Mouse (Mus musculus) hindbrain, postnatal 0 days (tissue): ENCODE data around the gene Rapgef4. TPM values are rescaled to one million over a fixed set of nuclear protein-coding genes. Genes with fewer than 3 reads are reported as not detected.
A peak's percentile ranks its signal among the peaks of the same experiment; 100 is the strongest.

ENCODE experiments used
- ATAC-seq: fragments of 200-750 bp; cut with Nextera tagmentation; 2 replicates; pipeline ENCODE4 v1.8.0; 2017; ENCODE audit warnings: mild to moderate bottlenecking, moderate TSS enrichment, moderate library complexity
- DNase-seq: peaks from one replicate; pipeline ENCODE4 v3.0.0-alpha.2; 2015; ENCODE audit warnings: low spot score
- H3K27ac ChIP-seq: fragments of 300-500 bp; sonication (generic); 2 replicates; pipeline ENCODE4 v1.5.1; 2014; ENCODE audit warnings: mild to moderate bottlenecking
- H3K27me3 ChIP-seq: fragments of 300-500 bp; sonication (generic); 2 replicates; pipeline ENCODE4 v1.6.1; 2014; ENCODE audit warnings: low read length, mixed read lengths; ENCODE audit not compliant: insufficient read depth
- H3K36me3 ChIP-seq: fragments of 300-500 bp; sonication (generic); 2 replicates; pipeline ENCODE4 v1.6.1; 2014; ENCODE audit warnings: low read length, mixed read lengths; ENCODE audit not compliant: insufficient read depth
- H3K4me1 ChIP-seq: fragments of 300-500 bp; sonication (generic); 2 replicates; pipeline ENCODE4 v1.6.1; 2014; ENCODE audit warnings: antibody characterized with exemption, low read length, mixed read lengths; ENCODE audit not compliant: insufficient read depth
- H3K4me2 ChIP-seq: fragments of 300-500 bp; sonication (generic); 2 replicates; pipeline ENCODE4 v1.6.1; 2014; ENCODE audit warnings: low read depth, mild to moderate bottlenecking, low read length, moderate library complexity, mixed read lengths
- H3K4me3 ChIP-seq: fragments of 300-500 bp; sonication (generic); 2 replicates; pipeline ENCODE4 v1.5.1; 2014; ENCODE audit warnings: low read length
- H3K9ac ChIP-seq: fragments of 300-500 bp; sonication (generic); replicated peaks from 2 replicates; pipeline ENCODE4 v1.6.1; 2014; ENCODE audit warnings: mild to moderate bottlenecking, low read length, moderate library complexity, mixed read lengths
- H3K9me3 ChIP-seq: fragments of 300-500 bp; sonication (generic); 2 replicates; pipeline ENCODE4 v1.6.1; 2016; ENCODE audit warnings: low read length, mixed read lengths
- CTCF ChIP-seq: IDR thresholded peaks from 2 replicates; pipeline ENCODE4 v1.5.1; 2016; ENCODE audit warnings: antibody characterized with exemption, control low read depth, low read depth
- WGBS: fragments of 180-500 bp; shearing (Covaris S2); extraction: QIAGEN DNeasy Blood & Tissue Kit; methylation state at CpG from one replicate; pipeline ENCODE4 v1.1.7; 2014; 5-methylcytosine and 5-hydroxymethylcytosine counted together
- polyA plus RNA-seq: library from polyadenylated mRNA; unstranded; fragments of >200 nt; fragmentation: Nextera tagmentation; extraction: Ambion mirVana; gene quantifications from 2 replicates; pipeline ENCODE4 v1.2.1, GENCODE M21; 2015
- total RNA-seq: library from RNA; depleted of rRNA; stranded (reverse); fragments of >200 nt; gene quantifications from 2 replicates; pipeline ENCODE4 v1.2.3, GENCODE M21; 2014

The Rapgef4 gene
- total and polyA plus RNA-seq, 2 experiments from 2014 or later: 47.3 to 104 TPM

GRCm38 (mm10) chr2:72239993-72240392 is 259.0 kb downstream of the Rapgef4 start:
- 51% methylated on average over 7 of the region's 7 CpGs for WGBS
- 0 out of 2 replicates have a peak, but pooled peaks have one; percentile 27 for ATAC-seq
- no peak for DNase-seq

DNA sequence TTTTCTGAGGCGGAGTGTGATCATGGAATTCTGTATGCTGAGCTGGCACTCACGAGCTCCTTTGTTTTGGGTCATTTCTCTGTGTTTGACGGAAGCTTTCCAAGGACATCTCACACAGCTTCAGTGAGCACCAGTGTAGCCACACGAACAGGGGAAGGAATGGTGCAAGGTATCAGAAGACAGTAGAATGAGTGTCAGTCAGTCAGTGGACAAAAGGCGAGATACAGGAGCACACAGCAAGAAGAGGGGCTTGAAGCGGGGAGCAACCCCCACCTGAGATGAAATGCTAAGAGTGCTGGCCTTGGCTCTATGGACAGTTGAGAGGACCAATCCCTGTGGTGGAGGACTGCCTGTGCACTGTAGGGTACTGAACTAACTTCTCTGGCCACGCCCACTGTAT is 259.7 kb downstream of the Rapgef4 start:
- DNase-seq: no peak
- Histone ChIP-seq H3K27ac (no peak overlapping the region), H3K4me1 (no peaks in the 10 kb centered on the region), H3K27me3 (no peaks in the 10 kb centered on the region), H3K4me3 (no peak overlapping the region), H3K9ac (no peak overlapping the region), H3K9me3 (no peaks in the 10 kb centered on the region), H3K4me2 (no peak overlapping the region), H3K36me3 (0 out of 2 replicates have a peak, but pooled peaks cover 6% of the 10 kb centered on the region)
- WGBS: 82% methylated on average over 7 of the region's 7 CpGs
- TF ChIP-seq CTCF: no peak
- ATAC-seq: no peak

More at GRCm38 (mm10) chr2:72239993-72240392, 259.0 kb downstream of the Rapgef4 start:
- no peaks in the 10 kb centered on the region for H3K9me3 ChIP-seq
- H3K9ac ChIP-seq: no peak overlapping the region
- no peak overlapping the region for H3K27ac ChIP-seq
- no peaks in the 10 kb centered on the region for H3K4me1 ChIP-seq
- no peak for TF ChIP-seq CTCF
- H3K27me3 ChIP-seq: no peaks in the 10 kb centered on the region
- H3K4me2 ChIP-seq: no peak overlapping the region
- no peak overlapping the region for H3K4me3 ChIP-seq
- H3K36me3 ChIP-seq: 0 out of 2 replicates have a peak, but pooled peaks cover 6% of the 10 kb centered on the region

GRCm38 (mm10) chr2:72241714-72242472 is 260.9 kb downstream of the Rapgef4 start:
- Histone ChIP-seq H3K27me3 (no peaks in the 10 kb centered on the region), H3K36me3 (peaks cover 6% of the 10 kb centered on the region; the same call in 1 of the 2 replicates), H3K4me3 (no peak overlapping the region), H3K4me1 (no peaks in the 10 kb centered on the region), H3K27ac (no peak overlapping the region), H3K9me3 (no peaks in the 10 kb centered on the region), H3K9ac (no peak overlapping the region), H3K4me2 (0 out of 2 replicates have a peak overlapping the region, but pooled peaks have one; percentile 11)
- TF ChIP-seq CTCF: no peak
- WGBS: 52% methylated on average over 14 of the region's 14 CpGs
- ATAC-seq: no peak
- no peak for DNase-seq

GRCm38 (mm10) chr2:72242910-72243675 is 262.1 kb downstream of the Rapgef4 start:
- no peak for TF ChIP-seq CTCF
- H3K9me3 ChIP-seq: no peaks in the 10 kb centered on the region
- peaks cover 6% of the 10 kb centered on the region; the same call in 1 of the 2 replicates for H3K36me3 ChIP-seq
- DNase-seq (no peak), ATAC-seq (no peak)
- no peak overlapping the region for H3K27ac ChIP-seq
- WGBS: 34% methylated on average over 12 of the region's 12 CpGs
- no peak overlapping the region for H3K9ac ChIP-seq
- no peak overlapping the region for H3K4me3 ChIP-seq
- H3K4me1 ChIP-seq: no peaks in the 10 kb centered on the region
- H3K4me2 ChIP-seq: no peak overlapping the region
- H3K27me3 ChIP-seq: no peaks in the 10 kb centered on the region

DNA sequence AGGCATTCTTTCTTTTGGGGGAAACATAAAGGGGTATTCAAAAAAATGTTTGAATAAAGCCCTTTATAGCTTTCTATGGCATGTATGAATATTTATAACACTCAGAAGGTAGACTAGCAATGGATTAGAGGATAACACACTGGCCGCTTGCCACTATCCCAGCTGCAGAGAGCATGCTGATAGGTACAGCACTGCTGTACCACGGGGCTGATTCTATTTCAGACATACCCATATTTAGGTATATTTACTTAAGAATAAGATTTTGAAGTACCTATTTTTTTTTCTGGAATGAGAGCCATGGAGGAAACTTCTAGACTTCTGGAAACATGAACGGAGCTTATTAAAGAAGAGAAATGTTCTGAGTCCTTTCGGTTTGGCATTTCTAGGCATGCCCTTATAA is 264.6 kb downstream of the Rapgef4 start:
- 83% methylated on average over 4 of the region's 4 CpGs for WGBS
- no peak for DNase-seq
- H3K9me3 ChIP-seq: no peaks in the 10 kb centered on the region
- H3K36me3 ChIP-seq: no peaks in the 10 kb centered on the region; the same call in 1 of the 2 replicates
- no peak for TF ChIP-seq CTCF
- H3K9ac ChIP-seq: no peak overlapping the region
- H3K27ac ChIP-seq: no peak overlapping the region
- H3K4me2 ChIP-seq: no peak overlapping the region
- H3K4me1 ChIP-seq: no peaks in the 10 kb centered on the region
- no peaks in the 10 kb centered on the region for H3K27me3 ChIP-seq
- no peak for ATAC-seq
- H3K4me3 ChIP-seq: no peak overlapping the region

DNA sequence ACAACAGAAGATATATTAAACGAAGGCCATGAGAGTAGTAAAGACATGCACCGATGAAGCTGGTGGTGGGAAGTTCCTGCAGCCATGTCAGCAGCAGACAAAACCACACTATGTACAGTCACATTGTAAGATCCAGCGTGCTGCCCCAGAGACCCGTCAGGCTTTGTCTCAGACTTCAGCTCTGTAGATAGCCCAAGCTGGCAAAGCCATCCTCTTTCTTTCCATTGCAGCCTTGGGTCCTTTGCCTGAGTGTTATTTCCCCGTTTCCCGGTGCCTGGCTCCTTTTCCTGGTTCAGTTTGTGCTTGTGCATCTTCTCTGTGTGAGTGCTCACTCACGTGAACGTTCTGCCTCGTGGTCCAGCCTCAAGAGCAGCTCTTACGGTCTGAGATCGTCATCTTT is 265.3 kb downstream of the Rapgef4 start:
- H3K4me1 ChIP-seq: no peaks in the 10 kb centered on the region
- WGBS: 85% methylated on average over 11 of the region's 11 CpGs
- H3K9me3 ChIP-seq: no peaks in the 10 kb centered on the region
- no peak overlapping the region for H3K9ac ChIP-seq
- H3K36me3 ChIP-seq: no peaks in the 10 kb centered on the region; the same call in 1 of the 2 replicates
- no peak overlapping the region for H3K27ac ChIP-seq
- H3K4me2 ChIP-seq: no peak overlapping the region
- H3K4me3 ChIP-seq: no peak overlapping the region
- no peaks in the 10 kb centered on the region for H3K27me3 ChIP-seq
- TF ChIP-seq CTCF: no peak
- DNase-seq (no peak), ATAC-seq (no peak)
